Mouse (Mus musculus): Measurements from ENCODE around the gene Tpm4.
A peak's percentile ranks its signal among the peaks of the same experiment; 100 is the strongest.
"Not testable (repeated sequence)": the region's sequence is repeated elsewhere in the genome, so short reads cannot be mapped to it uniquely, and the experiment has no call there.

Gene Tpm4

DNA sequence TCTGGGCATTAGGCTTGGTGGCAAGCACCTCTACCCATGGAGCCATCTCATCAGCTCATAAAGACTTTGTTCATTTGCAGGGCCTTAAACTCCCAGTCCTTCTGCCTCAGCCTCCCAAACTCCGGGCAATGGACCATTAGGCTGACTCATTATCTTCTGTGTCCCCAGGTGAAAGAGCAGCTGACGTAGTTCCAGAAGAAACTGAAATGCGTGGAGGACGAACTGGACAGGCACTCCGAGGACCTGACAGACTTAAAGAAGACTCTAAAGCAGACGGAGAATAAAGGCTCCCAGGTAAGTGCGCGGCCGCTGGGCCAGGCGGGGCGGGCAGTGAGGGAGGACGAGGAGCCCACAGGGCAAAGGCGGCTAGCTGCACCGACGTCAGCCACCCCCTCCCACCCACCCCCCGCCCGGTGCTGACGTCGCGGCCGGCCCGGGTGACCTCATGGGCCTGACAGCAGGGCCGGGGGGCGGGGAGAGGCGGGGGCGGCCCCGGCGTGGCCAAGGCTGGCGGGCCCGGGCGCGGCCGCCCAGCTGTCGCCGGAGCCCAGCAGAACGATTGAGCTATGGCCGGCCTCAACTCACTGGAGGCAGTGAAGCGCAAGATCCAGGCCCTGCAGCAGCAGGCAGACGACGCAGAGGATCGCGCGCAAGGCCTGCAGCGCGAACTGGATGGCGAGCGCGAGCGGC lies at the start of gene Tpm4:
Gene Tpm4 (plus strand): TSS at position 220 of the 690 bp plus-strand sequence.
- DNase-seq (ENCODE audit: low spot score in 2 of 2), result peak; percentile 52

DNA sequence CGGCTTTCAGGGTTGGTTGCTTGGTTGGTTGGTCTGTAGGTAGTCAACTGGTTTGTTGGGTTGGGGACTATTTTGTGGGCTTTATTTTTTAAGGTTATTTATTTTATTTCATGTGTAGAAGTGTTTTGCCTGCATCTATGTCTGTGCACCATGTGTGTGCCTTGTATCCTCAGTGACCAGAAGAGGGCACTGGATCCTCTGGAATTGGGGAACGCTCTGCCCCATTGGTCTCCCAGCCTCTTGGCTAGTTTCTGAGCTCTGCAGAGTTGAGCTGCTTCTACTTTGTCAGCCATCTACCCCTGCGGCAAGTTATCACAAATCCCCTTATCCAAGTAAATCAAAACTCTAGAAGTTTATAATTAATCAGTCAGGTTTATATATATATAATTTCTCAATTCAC lies 47.2 kb upstream of the Tpm4 start:
- DNase-seq (ENCODE audit: low spot score in 2 of 2), result not testable (repeated sequence)

DNA sequence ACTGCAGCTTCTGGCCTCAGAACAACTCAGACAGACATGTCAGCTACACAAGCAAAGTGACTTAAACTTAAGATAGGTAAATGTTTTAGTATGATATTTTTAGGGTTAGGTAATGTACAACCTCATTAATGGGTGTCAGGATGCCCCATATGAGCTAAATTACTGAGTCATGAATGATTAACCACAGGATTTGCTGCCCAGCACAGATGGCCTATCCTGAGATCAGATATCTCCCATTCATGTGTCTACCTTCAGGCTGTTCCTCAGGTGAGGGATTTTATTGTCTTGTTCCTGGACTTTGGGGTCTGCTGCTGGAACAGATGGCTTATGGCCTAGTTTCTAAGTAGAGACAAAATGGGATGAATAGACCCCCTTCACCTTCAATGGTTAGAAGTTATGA lies 38.1 kb upstream of the Tpm4 start:
- not testable (repeated sequence) for DNase-seq (ENCODE audit: low spot score in 2 of 2)

DNA sequence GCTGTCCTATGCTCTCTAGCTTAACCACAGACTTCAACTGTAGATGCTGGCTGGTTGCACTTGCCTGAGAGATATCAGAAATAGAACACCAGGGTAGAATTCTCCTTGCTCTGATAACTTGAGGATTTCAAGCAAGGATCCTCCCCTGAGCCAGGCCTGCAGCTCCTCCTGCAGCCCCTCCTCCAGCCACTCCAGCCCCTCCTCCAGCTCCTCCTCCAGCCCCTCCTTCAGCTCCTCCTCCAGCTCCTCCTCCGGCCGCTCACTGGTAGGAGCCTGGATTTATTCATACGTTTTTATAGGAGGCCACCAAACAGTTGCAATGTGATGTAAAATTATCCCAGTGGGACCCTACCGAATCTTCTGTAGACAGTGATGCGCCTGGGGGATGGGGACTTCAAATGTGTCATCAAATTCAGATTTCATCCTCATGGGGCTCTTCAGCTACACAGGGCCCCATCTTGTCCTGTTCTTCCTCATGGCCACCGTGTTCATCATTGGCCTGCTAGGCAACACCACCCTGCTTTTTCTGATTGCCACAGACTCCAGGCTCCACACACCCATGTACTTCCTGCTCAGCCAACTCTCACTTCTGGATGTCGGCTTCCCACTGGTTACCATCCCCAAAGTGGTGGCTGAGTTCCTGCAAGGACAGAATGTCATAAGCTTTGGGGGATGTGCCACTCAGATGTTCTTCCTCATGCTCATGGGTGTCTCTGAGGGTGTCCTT lies 35.2 kb upstream of the Tpm4 start:
- DNase-seq (ENCODE audit: low spot score in 2 of 2), result peak; percentile 33 to 47

DNA sequence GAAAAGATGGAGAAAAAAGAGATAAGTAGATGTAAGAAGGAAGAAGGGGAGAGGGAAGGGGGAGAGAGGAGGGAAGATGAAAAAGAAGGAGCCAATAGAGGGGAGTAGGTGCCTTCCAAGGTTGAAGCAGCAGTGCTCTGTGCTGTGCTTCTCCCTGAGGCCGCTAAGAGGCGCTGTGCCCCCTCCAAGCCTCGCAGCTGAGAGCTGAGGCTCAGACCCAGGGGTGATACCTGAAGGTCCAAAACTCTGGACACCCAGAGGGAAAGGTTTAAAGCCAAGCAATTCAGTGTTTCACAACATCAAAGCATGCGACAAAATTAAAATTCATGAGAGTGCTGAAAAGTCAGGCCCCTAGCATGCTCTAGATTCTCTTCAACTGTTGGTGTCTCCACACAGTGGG lies 29.6 kb upstream of the Tpm4 start:
- no peak for DNase-seq (ENCODE audit: low spot score in 2 of 2)

DNA sequence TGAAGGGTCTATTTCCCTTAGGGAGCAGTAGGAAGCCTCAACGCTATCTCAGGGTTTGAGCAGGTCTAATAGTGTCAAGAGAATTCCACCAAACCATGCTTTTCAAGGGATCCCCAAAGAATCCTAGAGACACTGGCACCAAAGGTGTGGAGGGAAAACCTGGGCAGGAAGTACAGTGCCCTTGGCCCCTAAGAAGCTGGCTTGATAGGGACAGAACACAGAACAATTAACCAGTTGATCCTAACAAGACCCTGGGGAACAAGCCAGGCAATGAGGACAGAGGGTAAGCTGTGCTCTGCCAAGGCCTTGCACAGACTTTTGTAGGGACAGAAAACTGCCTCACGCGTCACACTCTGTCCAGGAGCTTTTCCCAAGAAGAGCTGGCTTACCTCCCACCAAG lies 28.0 kb upstream of the Tpm4 start, which contains the start of gene Olfr374:
Gene Olfr374 (plus strand): TSS at position 301 of the 400 bp plus-strand sequence.
- DNase-seq (ENCODE audit: low spot score in 2 of 2), result no peak

DNA sequence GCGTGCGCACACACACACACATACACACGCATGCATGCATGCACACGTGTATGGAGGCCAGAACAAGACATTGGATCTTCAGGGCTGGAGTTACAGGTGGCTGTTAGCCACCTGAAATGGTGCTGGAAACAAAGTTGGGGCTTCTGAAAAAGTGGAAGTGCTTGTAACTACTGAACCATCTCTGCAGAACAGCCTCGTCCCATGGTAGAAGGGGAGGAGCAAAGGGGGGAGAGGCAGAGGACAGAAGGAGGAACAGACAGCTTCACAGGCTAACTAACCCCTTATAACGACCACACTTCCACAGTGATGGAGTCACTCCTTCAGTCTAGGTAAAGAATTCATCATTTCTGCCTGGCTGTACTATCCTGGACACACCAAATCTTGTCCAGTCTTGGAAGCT lies 23.9 kb upstream of the Tpm4 start:
- no peak for DNase-seq (ENCODE audit: low spot score in 2 of 2)

DNA sequence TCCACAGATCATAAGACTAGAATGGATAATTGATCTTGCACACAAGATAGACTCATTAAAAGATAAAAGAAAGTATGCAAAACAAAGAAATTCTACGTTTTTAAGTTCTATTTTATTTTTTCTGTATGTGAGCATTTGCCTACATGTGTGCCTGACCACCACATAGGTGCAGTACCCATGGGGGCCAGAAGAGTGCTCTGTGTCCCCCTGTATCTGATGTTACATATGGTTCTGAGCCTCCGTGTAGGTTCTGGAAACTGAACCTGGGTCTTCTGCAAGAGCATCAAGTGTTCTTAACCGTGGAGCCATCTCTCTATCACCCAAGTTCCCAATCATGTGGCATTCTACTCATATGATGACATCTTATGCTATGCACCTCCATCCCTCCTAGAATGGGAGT lies 22.3 kb upstream of the Tpm4 start:
- DNase-seq (ENCODE audit: low spot score in 2 of 2), result no peak

DNA sequence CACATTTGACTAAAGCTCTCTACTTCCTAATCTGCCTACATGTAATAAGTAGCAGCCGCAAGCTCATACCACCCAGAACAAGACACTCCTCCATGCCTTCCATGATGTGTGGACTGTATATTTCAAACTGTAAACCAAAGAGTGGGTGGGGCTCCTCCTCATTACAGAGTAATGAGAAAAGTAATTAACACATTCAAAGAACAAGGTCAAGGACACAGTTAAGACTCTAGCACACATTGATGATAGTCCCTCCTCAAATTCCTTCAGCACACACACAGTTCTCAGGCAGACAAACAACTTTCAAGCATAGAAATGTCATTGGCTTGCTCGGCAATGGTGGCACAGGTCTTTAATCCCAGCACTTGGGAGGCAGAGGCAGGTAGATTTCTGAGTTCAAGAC lies 19.6 kb upstream of the Tpm4 start:
- DNase-seq (ENCODE audit: low spot score in 2 of 2), result no peak

DNA sequence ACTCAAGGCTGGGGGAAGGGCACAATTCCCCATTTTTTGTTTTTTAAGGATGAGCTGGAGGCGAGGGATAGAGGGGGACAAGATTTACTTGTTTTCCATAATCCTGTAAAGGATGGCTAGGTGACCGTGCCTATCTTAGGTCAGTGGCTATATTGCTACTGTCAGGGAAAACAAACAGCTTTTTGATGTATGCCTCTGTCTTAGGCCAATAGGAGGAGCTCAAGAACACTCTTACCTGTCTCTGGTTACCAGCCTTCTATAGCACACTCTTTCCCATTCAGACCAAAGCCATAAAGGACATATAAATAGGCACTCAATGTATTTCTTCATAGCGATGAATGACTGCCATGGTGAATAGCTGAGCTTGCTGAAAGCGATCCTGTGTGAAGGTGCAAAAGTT lies 16.2 kb upstream of the Tpm4 start:
- no peak for DNase-seq (ENCODE audit: low spot score in 2 of 2)

DNA sequence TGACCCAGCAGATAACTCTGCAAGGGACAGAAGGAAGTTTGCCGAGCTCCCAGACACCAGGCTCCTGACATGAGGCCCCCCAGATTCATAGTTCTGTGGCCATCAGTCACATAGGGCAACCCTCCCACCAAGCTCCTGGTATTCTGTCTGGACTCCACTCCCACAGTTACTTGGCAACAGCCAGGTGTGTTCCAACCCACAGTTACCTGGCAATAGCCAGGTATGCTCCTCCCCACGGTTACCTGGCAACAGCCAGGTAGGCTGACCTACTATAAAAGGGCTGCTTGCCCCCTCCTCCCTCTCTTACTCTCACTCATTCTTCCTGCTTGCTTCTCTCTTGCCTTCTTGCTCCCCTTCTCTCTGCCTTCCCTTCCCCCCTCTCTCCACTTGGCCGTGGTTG lies 13.3 kb upstream of the Tpm4 start:
- not testable (repeated sequence) for DNase-seq (ENCODE audit: low spot score in 2 of 2)

DNA sequence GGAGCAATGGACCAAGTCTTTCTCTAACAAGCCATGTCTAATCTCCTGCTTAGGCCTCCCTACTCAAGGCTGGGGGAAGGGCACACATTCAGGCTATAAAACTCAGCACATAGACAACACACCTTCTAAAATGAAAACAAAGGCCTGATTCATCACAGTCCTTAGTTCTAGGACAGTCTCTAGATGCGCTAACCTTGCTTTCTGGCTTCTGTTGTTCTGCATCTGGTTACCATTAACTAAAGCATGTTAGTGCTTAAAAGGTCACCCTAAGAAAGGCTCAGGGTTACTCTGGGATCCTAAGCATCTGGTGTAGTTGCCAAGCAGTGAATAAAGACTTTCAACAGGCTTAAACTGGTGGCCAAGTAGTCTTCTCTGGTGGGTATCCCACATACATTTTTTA lies 12.8 kb upstream of the Tpm4 start:
- DNase-seq (ENCODE audit: low spot score in 2 of 2), result no peak

DNA sequence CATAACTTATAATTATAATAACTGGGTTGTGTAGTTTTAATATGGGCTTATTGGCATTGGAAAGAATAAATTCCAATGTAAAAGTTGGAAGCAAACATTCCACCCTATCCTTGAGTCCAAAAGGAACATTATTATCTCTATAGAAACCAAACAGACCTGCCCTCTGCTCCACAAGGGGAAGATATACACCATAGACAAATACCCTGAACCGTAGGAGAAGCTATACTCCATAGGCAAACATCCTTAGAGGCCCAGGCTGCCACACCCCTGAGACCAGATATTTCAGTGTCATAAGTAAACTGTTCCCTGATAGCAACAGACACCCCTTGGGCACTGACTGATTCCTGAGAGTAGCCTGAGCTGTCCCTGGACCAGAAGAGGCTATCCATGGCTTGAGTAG lies 6.9 kb upstream of the Tpm4 start:
- DNase-seq (ENCODE audit: low spot score in 2 of 2), result no peak

DNA sequence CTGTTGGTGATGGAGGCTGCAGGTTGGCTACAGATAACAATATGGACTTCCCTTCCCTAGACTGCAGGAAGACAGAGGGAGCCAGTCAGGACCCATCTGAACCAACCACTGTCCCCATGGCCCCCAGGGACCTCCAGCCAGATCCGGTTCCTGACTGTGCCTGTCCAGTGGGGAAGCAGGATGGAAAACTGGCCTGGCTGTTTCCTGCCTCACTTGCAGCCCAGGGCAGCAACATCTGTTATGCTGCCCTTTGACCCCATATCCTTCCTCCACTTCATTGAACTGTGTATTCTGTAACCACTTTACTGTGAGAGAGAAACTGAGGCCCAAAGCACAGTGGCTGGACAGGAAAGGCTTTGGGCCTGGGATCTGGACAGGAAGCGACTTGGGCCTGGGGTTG lies 3.5 kb upstream of the Tpm4 start:
- DNase-seq (ENCODE audit: low spot score in 2 of 2), result no peak

DNA sequence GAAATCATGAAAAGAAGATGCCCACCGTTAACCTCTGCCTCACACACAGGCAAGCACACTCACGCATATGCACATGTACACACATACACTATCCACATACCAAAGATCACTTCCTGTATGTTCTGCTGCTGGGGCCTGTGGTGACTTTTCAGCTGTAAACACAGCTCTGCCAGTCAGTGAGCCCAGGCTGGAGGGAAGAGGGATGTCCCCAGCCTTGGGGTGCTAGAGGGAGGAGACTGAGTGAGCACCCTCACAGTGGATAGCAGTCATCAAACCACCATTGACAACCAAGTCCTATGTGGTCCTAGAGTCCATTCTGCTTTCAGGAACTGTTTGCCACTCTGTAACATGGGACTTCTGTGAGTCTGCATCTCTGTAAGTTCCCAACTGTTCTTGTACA lies 2.9 kb upstream of the Tpm4 start:
- no peak for DNase-seq (ENCODE audit: low spot score in 2 of 2)

DNA sequence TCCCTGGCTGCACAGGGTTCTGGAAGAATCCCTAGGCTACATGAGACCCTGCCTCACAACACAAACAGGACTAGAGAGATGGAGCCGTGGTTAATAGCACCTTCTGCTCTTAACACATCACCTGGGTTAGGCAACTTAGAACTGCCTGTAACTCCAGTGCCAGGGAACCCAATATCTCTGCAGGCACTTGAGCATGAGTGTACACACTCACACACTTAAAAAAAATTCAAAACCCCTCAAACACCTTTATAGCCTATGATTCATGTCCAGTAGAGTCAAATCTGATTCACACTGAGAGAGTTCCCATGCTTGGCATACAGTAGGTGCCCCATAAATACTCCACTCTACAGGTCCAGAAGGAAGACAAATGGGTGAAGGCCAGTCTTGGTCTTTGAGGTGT lies 2.4 kb upstream of the Tpm4 start:
- no peak for DNase-seq (ENCODE audit: low spot score in 2 of 2)

DNA sequence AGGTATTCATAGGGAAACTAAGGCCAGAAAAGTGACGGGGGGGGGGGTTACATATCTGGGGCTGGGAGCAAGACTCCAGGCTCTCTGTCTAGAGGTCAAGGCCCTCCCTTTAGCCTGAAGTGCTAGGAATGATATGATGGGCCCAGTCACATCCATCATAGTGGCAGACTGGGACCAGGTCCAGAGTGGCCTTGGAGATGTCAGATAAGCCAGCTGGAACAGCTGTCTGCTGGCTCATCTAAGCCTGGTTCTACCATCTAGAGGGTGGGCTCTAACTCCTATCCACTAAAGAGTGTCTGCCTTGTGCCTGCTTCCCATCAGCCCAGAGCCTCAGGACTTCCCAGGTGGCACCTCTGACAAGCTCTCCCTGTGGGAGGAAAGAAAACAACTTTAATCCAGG lies 1.9 kb upstream of the Tpm4 start:
- DNase-seq (ENCODE audit: low spot score in 2 of 2), result no peak

DNA sequence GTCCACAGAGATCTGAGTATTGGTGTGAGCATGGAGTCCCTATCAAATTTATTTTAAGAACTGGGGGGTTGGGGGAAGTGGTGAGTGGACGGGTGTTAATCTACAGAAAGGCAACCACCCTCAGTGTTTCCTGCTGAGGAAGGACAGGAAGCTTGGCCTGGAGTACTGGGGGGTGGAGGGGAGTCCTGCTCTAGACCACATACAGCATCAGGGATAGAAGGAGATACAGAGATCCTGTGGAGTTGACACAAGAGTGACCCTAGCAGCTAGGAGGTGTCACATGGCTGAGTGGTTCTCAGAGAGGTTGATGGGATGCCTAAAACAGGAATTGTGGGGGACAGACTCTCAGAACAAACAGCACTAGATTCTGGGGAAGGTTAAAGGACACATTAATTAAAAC lies 1.3 kb upstream of the Tpm4 start:
- no peak for DNase-seq (ENCODE audit: low spot score in 2 of 2)

DNA sequence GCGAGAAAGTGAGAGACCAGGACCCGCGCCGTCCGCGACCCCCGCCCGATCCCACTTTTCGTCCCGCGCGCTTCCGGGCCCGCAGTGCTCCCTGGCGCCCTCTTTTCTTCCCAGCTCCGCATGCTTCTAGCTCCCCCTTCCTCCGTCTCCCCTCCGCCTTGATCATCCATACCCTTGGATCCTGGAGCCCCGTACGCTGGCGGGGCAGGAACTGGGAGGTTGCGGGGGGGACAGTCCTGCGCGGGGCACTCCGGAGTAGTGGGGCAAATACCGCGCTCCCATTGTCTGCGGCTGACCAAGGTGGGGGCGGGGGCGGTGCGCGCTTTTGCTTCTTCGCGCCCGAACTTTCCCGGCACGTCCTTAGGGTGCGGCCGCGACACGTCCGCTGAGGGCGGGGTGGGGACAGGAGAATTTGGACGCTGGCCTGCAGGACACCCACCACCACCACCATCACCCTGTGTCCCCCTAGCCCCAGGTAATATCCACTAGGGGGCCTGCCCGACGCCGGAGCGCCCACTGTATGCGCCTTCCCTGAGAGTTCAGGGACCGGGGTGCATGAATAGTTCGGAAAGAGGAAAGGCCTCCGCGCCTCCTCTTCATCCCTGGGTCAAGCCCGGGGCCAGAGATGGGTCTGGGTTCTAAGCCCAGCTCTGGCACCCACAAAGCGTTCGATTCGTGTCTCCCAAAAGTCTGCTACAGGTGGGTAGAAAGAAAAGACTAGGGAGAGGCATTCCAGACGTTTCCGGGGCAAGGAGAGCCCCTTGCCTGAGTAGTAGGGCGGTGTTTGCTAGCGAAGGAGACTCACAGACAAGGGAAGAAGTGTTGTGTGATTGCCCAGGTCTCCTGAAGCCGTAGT lies 899 bp downstream of the Tpm4 start:
- DNase-seq (ENCODE audit: low spot score in 2 of 2), result peak in 1 of 2 experiments; percentile 44

DNA sequence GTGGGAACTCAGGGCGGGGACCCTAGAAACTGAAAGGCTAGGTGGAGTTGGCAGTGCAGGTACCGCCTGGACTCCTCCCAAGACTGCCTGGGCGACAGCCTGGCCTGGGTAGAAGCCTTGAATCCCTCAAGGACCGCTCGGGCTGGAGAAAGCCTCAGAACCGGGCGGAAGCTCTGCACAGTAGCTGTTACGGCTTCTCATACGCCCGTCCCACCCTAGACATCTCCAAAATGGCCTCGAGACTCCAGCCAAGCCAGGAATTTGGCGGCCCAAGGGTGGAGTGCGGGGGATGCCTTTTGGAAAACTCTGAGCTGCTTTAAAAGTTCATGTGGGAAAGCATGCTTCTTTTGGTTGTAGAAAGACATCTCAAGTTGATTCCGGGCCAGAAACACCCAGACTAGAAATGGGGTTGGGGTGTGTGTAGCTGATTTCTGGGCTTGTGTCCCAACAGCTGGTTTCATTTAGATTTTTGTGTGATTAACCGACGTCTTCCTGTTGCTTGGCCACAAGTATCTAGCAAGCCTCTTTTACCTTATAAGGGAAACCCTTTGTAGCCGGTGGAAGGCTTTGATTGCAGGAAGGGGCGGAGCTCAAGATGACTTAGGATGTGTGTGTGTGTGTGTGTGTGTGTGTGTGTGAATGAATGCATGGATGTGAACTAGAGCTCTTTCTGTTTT lies 1.7 kb downstream of the Tpm4 start:
- DNase-seq (ENCODE audit: low spot score in 2 of 2), result peak; percentile 43 to 70

DNA sequence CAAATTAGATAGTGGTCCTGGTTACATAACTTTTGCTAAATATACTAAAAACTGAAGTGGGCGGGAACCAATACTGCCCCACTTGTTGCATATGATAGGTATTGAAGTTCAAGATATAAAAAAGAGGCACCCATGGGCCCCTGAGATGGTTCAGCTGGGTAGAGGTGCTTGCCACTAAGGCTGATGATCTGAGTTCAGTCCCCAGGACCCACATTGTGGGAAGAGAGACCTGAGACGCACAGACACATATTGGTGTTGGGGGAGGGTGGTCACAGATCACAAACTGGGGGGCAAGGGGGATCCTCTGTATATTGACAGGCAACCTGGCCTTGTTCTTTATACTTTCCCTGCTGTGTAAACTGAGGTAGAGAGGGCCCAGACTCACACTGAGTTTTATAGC lies 2.7 kb downstream of the Tpm4 start:
- DNase-seq (ENCODE audit: low spot score in 2 of 2), result no peak

DNA sequence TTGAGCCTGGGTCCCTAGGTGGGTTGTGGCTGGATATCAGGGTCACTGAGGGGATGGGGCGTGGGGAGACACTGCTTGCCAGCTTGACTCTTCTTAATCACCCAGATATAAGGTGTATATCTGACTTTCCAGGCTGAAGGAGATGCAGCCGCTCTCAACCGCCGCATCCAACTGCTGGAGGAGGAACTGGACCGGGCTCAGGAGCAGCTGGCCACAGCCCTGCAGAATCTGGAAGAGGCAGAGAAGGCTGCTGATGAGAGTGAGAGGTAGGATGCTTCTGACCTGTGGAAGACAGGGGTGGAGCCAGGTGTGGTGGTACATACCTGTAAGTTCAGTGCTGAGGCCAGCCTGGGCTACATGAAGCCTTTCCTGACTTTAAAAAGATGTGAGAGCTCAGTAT lies 3.7 kb downstream of the Tpm4 start:
- DNase-seq (ENCODE audit: low spot score in 2 of 2), result no peak
